Mouse (Mus musculus): Measurements from ENCODE around the gene Cyp2f2.
A peak's percentile ranks its signal among the peaks of the same experiment; 100 is the strongest.

Gene Cyp2f2

DNA sequence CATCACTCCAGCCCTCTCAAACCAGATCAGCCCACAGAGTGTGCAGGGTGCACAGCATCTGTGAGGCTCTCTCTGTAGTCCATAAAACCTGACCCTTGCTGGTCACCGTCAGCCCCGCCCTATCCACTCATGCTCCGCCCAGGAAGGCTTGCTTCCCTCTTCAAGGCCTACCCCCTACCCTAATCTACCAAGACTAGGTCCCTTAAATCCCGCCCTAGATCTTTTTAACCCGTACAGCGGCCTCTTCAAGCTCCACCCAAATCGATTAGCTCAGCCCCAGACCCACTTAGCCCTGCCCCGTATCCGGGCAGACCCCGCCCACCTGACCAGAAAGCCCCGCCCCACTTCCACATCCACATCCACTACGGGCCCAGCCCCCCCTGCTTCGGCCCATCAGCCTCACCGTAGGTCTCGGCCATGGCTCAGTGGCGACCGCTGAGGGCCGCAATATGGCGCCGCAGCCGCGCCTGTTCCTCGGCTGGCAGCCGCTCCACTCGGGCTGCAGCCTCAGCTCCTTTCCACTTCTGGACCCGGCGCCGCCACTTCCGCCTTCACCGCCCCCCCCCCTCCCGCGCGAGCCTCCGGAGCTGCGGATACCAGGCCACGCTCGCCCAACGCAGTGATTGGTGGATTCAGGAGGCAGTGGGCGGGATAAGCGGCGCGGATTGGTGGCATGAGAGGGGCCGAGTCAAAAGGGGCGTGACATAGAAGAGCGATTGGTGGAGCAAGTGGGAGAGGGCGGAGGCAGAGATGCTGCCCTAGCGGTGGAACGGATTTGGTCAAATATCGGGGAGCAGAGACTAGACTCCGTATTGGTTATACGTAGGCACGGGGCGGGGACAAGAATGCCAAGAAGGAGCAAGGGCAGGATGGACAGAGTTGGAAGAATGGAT, 58.9 kb downstream of the Cyp2f2 start, which contains the start of gene Rab4b:
TSS of gene Rab4b (minus strand) at position 573 of the 893 bp plus-strand sequence.
- DNase-seq (ENCODE audit: low read depth, low spot score): peak; percentile 99

DNA sequence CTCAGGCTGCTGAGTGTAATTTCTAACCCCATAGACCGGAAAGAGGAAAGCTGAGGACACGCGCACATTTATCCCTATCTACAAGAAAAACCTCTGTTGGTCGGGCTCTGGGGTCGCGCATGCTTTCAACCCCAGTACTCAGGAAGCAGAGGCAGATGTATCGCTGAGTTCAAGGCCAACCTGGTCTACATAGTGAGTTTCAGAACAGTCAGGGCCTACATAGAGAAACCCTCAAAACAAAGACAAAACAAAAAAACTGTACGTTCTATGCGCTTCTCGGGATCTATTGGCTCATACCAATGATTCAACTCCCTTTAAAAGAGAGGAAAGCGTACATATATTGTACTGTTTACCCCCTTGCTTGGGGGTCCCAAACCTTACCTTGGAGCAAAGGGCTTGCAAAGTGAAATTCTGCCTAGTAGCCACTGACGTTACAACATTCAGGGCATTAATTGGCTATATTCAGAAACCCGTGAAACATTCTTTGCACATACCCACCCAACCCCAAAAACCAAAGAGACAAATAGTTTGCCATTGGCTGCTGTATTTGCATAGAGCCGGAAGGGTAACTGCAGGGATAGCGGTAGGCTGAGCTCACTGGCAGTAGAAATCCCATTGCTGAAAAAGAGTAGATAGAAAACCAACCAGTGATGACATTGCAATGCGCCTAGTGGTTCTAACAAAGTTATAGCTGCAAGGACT, 59.7 kb downstream of the Cyp2f2 start:
- no peak for DNase-seq (ENCODE audit: low read depth, low spot score)

DNA sequence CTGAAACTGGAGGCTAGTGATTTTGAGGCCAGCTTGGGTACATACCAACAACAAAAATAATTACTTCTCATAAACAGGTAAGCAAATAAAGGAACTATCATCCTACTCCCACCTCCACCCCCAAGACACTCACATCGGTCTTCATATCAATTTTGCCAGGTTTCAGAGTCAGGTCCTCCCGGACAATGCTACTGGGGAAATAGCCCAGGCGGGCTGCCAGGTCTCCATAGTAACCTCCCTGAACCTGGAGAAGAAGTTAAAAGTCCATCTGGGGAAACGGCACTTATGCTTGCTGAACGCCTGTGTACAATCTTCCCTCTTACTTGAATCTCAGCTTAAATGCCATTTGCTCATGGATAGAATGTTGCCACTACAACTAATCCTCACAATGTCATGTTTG, 60.3 kb downstream of the Cyp2f2 start:
- no peak for DNase-seq (ENCODE audit: low read depth, low spot score)

DNA sequence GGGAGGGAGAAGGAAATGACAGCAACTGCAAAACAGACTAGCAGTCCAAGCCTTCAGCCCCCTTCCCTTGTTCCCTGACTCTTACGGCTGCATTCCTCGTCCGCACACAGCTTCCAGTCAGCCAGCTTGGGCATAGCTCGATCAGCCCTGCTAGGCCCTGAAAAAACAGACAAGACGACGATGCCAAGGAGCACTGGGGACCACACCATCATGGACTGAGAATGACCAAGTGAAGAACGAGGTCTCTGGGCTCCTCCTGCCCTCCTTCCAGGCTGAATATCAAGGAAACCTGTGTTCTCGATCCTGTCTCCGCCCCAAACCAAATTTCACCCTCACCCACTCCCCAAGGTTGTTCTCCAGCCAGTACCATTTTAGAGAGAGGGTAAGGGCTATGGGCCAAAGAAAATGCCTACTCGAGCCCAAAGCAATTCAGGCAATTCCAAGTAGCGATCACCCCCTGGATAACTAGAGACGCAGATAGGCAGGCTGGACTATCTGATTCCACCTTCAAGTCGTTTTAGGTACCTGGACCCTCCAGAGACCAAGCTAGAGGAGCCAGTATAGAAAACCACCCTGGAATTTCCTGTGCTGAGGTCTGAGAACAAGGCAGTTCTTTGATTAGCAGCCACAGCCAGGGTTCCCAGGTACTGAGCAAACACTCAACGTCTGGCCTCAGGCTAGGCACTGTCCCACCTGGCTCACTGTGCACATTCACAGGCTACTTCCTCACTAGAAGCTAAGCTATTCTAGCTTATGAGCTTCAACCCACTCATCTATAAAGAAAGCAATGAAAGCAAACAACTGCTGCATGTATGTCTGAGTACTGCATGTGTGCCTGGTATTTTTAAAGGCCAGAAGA, 61.4 kb downstream of the Cyp2f2 start, which contains the start of the genes Gm21983 and Mia:
TSS of gene Gm21983 (minus strand) at position 250 of the 859 bp plus-strand sequence.
TSS of gene Mia (minus strand) at position 321 of the 859 bp plus-strand sequence.
- no peak for DNase-seq (ENCODE audit: low read depth, low spot score)

DNA sequence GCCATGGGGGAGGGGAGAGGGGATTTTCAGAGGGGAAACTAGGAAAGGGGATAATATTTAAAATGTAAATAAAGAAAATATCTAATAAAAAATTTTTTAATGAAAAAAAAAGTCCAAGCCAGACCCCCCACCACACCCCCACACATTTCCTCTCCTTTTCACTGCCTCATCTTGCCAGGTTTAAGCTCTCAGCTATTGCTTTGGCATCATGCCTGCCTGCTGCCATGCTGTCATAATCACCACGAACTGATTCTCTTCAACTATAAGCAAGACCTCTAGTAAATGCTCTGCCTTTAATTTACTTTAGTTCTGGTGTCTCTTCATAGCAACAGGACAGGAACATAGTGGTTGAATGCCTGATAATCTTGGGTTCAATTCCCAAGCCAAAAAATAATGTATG, 62.8 kb downstream of the Cyp2f2 start:
- no peak for DNase-seq (ENCODE audit: low read depth, low spot score)

Data from skeletal muscle tissue, adult 2 months (tissue).